Mouse (Mus musculus) mature B cell (primary cell): ENCODE data around the gene Ociad2.

Experiments used
- in situ Hi-C: fragments of 300-500 bp; cut with MboI; formaldehyde crosslinking; loops from 2 replicates; pipeline ENCODE4 v1.14.3; 2019

Ociad2 gene

DNA sequence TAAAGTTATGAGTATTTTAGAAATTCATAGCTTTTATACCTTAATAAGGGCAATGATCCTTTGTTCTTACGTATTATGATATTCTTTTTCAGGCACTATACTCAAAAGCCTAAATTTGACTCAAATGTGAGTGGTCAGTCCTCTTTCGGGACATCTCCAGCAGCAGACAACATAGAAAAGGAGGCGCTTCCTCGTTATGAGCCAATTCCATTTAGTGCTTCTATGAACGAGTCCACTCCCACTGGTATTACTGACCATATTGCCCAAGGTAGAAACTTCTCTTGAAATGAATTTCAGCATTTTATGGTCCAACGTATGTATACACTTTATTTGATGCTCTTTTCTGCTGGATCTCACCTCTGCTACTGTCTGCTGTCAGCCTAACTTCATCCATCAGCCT lies 34.3 kb downstream of the Ociad2 start:
- in situ Hi-C loops, result no loop called here

DNA sequence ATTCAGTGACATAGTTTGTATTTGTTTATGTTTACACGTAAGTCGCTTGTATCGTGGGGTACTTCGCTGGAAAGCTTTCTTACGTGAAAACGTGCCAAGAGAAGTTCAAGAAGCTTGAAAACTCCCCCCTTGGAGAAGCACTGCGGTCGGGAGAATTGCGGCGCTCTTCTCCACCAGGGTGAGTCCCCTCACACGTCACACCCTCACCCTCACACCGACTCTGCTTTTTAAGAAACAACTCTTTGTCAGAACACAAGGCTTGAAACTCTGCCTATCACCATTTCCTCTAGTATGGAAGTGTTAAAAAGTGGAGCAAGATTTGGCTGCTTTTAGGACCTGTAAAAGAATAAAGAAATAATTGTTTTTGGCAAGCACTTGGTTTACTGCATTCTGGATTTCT lies 36.3 kb downstream of the Ociad2 start:
- in situ Hi-C loops, result no loop called here

DNA sequence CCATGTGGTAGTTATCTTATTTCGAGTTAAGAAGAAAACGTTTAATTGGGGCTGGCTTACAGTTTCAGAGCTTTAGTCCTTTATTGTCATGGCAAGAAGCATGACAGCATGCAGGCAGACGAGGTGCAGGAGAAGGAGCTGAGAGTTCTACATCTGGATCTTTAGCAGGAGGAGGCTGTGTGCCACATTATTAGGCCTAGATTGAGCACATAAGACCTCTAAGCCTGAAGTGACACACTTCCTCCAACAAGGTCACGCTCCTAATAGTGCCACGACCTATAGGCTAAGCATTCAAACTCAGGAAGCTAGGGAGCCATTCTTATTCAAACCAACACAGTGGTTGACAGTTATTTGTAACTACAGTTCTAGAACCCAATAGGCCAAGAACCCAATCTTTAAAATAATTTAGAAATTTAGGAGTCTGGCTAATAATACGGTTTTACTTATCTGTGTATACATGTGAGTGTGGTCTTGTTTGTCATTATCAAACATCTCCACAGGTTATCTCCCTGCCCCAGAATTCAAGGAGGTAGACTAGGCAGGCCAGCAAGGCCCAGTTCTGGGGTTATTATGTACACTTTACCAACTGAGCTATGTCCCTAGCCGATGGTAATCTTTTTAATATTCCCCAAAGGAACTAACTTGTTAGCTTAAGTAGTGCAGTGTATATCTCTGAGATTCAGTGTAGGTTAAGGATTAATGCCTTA lies 39.1 kb downstream of the Ociad2 start:
- in situ Hi-C loops, result no loop called here

DNA sequence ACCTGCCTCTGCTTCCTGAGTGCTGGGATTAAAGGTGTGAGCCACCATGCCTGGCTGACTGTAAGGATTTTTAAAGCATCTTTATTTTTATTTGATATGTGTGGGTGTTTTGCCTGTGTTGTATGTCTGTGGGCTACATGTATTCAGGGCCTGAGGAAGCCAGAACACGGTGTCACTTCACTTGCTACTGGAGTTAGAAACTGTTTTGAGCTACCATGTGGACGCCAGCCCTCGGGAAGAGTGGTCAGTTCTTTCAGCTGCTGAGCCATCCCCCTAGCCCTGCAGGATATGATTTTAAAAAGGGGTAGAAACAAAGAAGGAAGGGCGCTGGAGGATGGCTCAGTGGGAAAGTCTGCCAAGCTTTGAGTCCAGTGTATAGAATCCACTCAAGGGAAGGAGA lies 44.9 kb downstream of the Ociad2 start:
- in situ Hi-C loops, result no loop called here

DNA sequence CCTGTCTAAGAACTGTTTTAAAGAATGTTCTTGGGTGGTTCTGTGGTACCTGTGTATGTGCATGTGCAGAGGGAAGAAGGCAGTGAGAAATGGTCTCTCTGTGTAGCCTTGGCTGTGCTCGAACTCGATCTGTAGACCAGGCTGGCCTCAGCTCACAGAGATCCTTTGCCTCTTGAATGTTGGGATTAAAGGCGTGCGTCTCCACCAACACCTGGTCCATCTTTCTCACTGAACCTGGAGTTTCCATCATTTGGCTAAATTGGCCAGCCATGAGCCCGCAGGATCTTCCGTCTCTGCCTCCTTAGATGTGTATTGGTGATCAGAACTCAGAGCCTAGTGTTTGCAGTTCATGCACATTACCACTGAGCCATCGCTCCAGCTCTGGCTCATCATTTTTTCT lies 45.8 kb downstream of the Ociad2 start:
- in situ Hi-C loops, result no loop called here

DNA sequence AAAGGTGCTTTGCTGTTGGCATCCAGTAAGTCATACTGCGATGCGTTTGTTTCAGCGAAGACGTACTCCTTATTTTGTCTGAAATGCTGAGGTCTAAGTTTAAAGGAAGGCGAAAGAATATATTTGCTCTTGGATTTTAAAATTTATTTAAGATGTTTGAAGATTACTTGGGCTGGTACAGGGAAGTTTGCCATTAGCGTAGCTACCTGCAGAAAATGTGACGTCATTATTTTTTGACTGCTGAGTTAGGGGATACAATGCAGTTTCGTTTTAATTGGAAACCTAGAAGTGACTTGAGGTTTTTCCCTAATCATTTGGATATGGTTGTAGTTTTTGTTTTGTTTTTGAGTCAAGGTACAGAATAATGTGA lies 47.4 kb downstream of the Ociad2 start:
- in situ Hi-C loops, result loop anchor here (5.0 kb wide), 1 partner anchor 36 kb away; the partner anchor contains the start of gene Fryl

DNA sequence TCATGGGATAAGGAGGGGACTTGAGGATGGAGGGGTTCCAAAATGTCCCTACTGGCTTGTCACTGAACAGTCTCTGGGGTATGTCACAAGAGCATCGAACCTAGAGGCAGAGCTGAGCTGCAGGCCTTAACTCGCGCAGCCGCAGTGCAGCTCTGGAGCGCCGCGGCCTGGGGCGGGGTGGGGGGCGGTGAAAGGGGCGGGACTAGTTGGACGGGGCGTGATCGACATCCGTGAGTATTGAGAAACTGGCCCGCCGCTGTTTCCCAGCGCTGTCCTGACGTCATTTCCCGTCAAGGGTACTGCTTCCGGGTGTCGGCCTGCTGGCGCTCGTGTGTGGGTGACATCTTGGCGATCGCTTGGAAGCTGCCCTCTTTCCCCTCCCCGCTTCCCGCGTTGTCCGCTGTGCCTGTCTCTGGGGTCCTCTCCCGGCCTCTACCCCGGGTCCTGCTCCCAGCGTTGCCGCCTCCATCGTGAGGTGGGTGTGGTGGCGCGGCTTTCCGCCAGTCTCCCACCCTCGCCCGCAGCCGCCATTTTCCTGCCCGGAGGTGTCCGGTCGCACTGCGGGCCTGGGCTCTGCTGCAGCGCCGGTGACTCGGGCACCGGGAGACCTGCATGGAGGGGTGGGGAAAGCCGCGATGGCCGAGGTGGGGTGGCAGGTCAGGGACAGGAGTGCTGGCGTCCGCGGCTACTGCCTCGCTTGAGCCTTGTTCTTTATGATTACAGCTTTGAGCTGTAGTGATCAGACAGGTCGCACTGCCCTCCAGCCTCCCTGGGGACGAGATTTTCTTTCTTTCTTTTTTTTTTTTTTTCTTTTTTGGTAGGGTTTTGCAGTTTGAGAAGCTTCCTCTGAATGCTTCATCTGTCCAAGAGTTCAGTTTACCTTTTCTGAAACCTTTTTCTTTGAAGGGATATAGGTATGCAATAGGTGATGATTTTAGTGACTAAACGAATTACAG lies 48.0 kb downstream of the Ociad2 start, which contains the start of gene Ociad1:
Gene Ociad1 (plus strand): TSS at position 283 of the 956 bp plus-strand sequence.
- in situ Hi-C loops, result loop anchor here (5.0 kb wide), 1 partner anchor 35 kb away; the partner anchor contains the start of gene Fryl

DNA sequence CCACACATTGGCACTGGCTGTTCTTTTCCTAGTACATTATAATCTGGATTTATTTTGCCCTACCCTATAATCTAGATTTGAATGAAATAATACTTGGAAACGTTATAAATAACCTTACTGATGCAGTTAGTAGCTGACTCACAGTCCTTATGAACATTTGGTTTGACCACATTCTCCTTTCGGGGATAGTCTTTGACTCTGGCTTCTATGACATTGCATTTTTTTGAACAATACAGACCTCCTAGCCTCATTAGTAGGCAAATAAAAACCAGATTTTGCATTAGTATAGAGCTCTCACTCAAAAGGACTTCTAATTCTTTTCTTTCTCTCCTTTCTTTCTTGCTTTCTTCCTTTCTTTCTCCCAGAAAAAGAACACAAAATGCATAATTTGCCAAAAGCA lies 50.9 kb downstream of the Ociad2 start:
- in situ Hi-C loops, result loop anchor here (5.0 kb wide), 1 partner anchor 33 kb away; the partner anchor contains the start of gene Fryl

DNA sequence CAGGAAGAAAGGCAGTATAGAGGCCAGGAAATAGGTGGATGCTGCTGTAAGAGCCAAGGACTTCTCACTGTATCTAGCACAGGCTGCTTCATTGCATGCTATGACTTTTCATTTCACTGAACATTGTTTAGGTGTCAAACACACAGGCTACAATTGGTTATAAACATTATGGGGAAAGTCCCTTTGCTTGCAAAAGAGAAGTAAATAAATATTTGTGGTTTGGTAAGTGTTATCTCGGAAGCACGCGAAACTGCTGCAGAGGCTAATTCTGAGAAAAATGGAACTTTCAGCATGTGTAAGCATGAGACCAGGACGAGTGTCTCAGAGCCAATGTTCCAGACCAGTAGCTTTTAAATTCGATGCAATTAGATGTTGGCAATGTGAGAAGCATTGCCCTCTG lies 54.2 kb downstream of the Ociad2 start:
- in situ Hi-C loops, result no loop called here

DNA sequence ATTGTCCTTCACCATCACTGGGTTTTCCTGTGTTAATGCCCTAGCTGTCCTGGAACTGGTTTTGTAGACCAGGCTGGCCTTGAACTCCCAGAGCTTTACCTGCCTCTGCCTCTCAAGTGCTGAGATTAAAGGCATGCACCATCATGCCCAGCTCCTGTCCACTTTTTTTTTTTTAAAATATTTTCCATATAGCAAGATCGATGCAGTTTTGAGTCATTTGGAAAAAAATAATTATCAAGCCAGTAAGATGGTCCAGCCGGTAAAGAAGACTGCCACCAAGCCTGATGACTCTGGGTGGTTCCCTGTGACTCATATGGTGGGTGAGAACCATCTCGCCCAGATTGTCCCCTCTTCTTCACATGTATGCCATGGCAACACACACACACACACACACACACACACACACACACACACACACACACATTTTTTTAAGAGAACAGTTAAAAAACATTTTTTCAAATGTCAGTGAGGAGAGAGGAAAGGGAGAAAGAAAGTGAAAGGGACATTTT lies 55.3 kb downstream of the Ociad2 start:
- in situ Hi-C loops, result no loop called here

DNA sequence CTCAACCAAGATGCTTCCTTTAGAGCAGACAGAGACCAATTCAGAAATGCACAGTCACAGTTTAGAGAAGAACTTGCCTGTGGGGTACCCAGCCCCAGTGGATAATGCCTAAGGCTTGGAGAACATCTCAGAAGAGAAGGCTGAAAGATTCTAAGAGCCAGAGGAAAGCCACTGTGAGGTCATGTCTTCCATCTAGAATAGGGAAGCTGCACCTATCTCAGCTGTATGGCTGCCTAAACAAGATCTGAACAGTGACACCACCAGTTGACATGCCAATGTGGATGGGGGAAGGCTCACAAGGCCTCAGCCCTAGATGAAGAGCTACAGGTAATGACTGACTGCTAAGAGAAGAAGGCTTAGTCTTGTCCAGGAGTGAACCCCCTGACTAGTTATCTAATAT lies 56.8 kb downstream of the Ociad2 start:
- in situ Hi-C loops, result no loop called here

DNA sequence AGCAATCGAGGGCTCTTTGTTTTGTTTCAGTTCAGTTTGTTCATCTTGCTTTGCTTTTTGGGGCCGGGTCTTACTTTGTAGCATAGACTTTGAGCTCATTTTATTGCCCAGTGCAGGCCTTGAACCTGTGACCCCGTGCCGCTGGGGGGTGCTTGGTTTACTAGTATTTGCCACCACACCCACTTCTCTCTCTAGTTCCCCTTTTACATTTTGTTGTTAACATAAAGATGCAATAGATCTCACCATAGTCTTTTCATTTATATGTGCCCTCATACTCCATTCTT lies 60.3 kb downstream of the Ociad2 start:
- in situ Hi-C loops, result no loop called here

DNA sequence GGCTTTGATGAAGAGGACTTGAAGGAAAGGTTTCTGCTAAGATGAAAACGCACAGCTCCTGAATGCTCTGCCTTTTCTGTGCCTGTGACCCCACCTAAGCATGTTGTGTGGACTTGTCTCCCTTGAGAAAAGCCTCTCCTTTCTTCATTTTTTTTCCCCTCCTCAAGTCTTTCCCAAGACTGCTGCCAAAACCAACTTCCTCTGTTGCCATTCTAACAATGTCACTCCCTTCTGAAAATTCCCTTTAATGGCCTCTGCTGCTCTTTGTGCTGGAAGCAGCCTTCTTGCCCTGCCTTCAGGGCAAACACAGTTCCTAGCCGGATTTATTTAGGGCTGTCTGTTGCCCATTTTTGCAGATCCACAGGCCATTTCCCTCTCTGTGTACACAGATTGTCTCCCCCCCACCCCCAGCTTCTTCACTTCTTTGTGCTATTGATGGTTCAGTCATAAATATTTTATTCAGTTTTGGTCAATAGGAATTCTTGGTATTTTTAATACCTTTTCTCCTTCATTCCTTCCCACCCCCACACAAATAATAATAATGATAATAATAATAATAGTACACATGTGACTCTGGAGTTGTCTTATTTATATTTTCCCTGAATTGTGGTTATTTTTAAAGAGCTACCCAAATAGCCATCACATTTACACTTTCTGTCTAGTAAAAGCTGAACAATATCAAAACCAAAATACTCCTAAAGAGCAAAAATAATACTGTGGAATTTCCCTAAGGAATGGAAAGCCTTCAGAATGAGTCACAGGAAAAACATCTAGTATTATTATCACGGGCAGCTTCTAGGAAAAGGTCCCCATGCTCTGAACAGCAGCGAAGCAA lies 60.9 kb downstream of the Ociad2 start:
- in situ Hi-C loops, result no loop called here

DNA sequence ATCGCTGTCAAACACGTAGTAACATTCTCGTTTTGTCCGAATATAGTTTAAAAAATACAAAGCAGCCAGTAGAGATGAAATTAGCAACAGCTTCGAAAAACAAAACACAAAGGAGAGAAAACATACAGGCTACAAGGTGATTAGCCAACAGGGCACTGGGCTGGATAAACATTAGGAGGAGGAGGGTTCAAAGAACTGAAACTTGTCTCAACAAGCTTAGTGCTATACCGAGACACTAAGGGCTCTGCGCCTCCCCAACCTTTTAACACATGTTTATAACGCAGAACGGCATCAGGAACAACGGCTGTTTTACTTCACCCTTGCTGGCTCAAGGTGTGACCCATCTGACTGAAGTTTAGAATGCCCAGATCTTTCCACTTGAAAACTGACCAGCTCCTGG lies 61.6 kb downstream of the Ociad2 start:
- in situ Hi-C loops, result no loop called here

DNA sequence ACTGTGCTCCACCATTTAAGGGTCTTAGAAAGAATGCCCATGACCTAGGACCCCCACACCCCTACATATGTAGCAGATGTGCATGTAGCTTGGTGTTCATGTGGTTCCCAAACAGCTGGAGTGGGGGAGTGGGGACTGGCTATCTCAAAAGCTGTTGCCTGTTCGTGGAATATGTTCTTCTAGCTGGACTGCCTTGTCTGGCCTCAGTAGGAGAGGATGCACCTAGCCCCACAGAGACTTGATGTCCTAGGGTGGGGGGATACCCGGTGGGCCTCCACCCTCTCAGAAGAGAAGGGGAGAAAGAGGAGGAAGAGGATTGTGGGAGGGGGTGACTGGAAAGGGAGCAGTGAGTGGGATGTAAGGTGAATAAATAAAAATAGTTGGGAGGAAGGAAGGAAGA lies 65.9 kb downstream of the Ociad2 start:
- in situ Hi-C loops, result no loop called here

DNA sequence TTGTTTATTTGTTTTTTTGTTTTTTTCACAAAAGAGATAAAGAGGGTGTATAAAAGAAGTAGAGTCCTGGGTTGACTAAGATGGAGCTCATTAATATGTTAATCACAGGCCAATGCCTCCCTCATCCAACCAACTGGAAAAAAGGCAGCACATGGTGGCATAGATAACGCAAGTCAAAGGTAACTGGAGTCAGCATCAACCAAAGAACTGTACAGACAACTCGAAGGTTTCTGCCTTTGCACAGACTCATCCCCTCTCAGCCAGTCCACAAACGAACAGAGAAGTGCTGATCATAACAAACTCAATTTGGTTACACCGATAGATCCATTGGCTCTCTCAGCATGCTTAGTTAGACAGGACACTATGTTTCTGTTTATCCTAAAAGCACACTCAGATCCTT lies 67.7 kb downstream of the Ociad2 start:
- in situ Hi-C loops, result no loop called here
